Mouse (Mus musculus): ENCODE results near the gene Pon2. TPM values are rescaled to one million over a fixed set of nuclear protein-coding genes. Genes with fewer than 3 reads are reported as not detected.
"Not testable (repeated sequence)": the region's sequence is repeated elsewhere in the genome, so short reads cannot be mapped to it uniquely, and the experiment has no call there.

The Pon2 gene
- polyA plus RNA-seq, 1 experiment from 2014 or later: 18.1 TPM

DNA sequence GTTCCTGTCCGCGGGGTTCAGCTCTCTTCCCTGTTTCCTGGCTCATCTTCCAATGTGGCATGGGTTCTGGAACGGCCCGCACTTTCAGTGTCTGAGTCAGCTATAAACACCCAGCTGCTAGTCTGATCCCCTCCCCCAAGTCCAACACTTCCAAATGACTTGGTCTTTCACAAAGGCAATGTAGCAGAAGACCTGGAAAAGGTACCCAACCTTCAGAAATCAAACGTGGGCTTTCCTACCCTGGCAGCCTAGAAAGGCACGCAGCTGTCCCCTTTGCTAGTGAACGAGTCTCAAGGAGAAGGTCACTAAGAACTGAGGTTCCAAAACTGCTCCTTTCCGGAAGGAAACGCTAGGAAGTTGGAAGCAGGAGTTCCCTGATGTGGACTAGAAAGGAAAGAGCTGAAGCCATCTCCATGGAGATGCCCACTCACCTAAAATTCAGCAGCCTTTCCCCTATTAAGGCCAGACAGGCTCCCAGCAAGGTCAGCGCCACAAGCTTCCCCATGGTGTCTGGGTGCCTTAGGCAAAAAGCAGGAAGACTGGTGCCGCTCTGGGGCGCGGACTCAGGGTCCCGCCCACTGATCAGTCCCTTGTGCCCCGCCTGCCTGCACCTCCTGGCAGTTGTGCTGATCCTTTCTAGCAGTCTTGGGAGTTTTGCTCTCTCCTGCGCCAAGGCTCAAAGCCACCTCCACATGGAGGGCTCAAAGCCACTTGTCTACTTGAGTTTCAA, 42.4 kb downstream of the Pon2 start, which contains the start of gene Pon3:
TSS of gene Pon3 (minus strand) at position 565 of the 730 bp plus-strand sequence.
- 0 out of 2 replicates have a peak, but pooled peaks have one; percentile 42 for ATAC-seq (ENCODE audit: insufficient number of reproducible peaks, insufficient read depth, low FRiP score, low TSS enrichment, low read depth)
- Histone ChIP-seq H3K36me3 (no peaks in the 10 kb centered on the region), H3K27me3 (no peaks in the 10 kb centered on the region), H3K4me2 (peak within 1 kb of the TSS; percentile 61), H3K4me3 (replicated peaks) (peak within 1 kb of the TSS; percentile 41), H3K9ac (replicated peaks) (peak within 1 kb of the TSS; percentile 44; the same call in 1 of the 2 replicates), H3K9me3 (no peaks in the 10 kb centered on the region), H3K27ac (no peak within 1 kb of the TSS), H3K4me1 (replicated peaks) (peaks cover 11% of the 10 kb centered on the region)
- 4% methylated on average over 16 of the region's 16 CpGs for WGBS

- Histone ChIP-seq H3K4me2 (peak overlapping the region; percentile 61), H3K4me3 (replicated peaks) (peak overlapping the region; percentile 41), H3K9ac (replicated peaks) (no peak overlapping the region), H3K36me3 (no peaks in the 10 kb centered on the region), H3K9me3 (no peaks in the 10 kb centered on the region), H3K27ac (no peak overlapping the region), H3K27me3 (no peaks in the 10 kb centered on the region), H3K4me1 (replicated peaks) (peaks cover 11% of the 10 kb centered on the region)
- 42% methylated on average over 6 of the region's 6 CpGs for WGBS
- ATAC-seq (ENCODE audit: insufficient number of reproducible peaks, insufficient read depth, low FRiP score, low TSS enrichment, low read depth): no peak
These were observed 43.0 kb downstream of the Pon2 start for GRCm38 (mm10) chr6:5255291-5255690.

GRCm38 (mm10) chr6:5254869-5255268, 43.4 kb downstream of the Pon2 start:
- Histone ChIP-seq H3K9me3 (no peaks in the 10 kb centered on the region), H3K27ac (no peak overlapping the region), H3K36me3 (no peaks in the 10 kb centered on the region), H3K27me3 (no peaks in the 10 kb centered on the region), H3K9ac (replicated peaks) (no peak overlapping the region), H3K4me1 (replicated peaks) (peaks cover 11% of the 10 kb centered on the region), H3K4me3 (replicated peaks) (no peak overlapping the region), H3K4me2 (no peak overlapping the region)
- WGBS: 93% methylated on average over 2 of the region's 2 CpGs
- ATAC-seq (ENCODE audit: insufficient number of reproducible peaks, insufficient read depth, low FRiP score, low TSS enrichment, low read depth): no peak

DNA sequence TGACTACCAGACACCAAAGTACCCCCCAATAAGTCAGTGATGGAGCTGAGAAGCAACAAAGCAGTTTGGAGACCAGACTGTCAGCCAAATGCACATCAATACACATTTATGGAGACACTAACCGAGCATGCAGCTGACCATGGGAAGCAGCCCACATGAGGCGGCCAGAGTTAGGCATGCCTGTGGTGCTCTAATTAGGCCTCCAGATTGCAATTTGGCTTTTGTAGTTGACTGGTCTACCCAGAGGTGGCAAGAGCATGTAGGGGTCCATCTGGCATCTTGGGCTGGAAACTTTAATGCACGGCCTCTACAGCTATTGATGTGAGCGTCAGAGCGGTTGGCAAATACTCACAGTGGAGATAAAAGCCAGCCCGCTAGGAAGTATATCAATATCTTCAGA, 52.3 kb downstream of the Pon2 start:
- 86% methylated on average over 6 of the region's 6 CpGs for WGBS
- no peak for ATAC-seq (ENCODE audit: insufficient number of reproducible peaks, insufficient read depth, low FRiP score, low TSS enrichment, low read depth)
- Histone ChIP-seq H3K4me2 (no peak overlapping the region), H3K4me3 (replicated peaks) (no peak overlapping the region), H3K9ac (replicated peaks) (no peak overlapping the region), H3K27ac (no peak overlapping the region), H3K27me3 (no peaks in the 10 kb centered on the region), H3K36me3 (no peaks in the 10 kb centered on the region), H3K4me1 (replicated peaks) (no peaks in the 10 kb centered on the region), H3K9me3 (no peaks in the 10 kb centered on the region)

DNA sequence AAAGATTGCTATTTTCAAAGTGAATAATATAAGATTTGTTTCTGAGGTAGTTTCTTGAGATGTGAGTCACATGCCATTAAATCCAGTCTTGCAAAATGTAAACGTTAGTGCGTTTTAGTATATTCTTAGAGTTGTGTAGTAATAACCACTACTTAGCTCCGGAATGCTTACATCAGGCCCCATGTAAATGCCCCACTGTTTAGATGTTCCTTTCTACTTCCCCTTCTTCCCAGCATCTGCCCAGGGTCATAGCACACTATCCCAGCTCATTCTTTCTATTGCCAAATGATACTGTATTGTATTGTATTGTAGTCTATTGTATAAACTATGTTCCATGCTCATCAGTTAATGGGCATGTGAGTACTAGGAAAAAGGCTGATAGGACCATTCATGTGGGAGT, 59.5 kb downstream of the Pon2 start:
- Histone ChIP-seq H3K4me1 (replicated peaks) (no peaks in the 10 kb centered on the region; the same call in 1 of the 2 replicates), H3K9me3 (no peaks in the 10 kb centered on the region), H3K36me3 (no peaks in the 10 kb centered on the region), H3K9ac (replicated peaks) (no peak overlapping the region), H3K4me3 (replicated peaks) (no peak overlapping the region), H3K4me2 (no peak overlapping the region), H3K27ac (no peak overlapping the region), H3K27me3 (no peaks in the 10 kb centered on the region)
- no peak for ATAC-seq (ENCODE audit: insufficient number of reproducible peaks, insufficient read depth, low FRiP score, low TSS enrichment, low read depth)
- 92% methylated on average over 3 of the region's 3 CpGs for WGBS

- H3K9ac ChIP-seq (replicated peaks): no peak overlapping the region
- H3K27me3 ChIP-seq: no peaks in the 10 kb centered on the region
- no peak overlapping the region for H3K4me3 ChIP-seq (replicated peaks)
- H3K4me1 ChIP-seq (replicated peaks): no peaks in the 10 kb centered on the region; the same call in 1 of the 2 replicates
- 82% methylated on average over 4 of the region's 4 CpGs for WGBS
- no peaks in the 10 kb centered on the region for H3K9me3 ChIP-seq
- H3K36me3 ChIP-seq: no peaks in the 10 kb centered on the region
- ATAC-seq (ENCODE audit: insufficient number of reproducible peaks, insufficient read depth, low FRiP score, low TSS enrichment, low read depth): no peak
- H3K27ac ChIP-seq: no peak overlapping the region
- no peak overlapping the region for H3K4me2 ChIP-seq
These were observed 60.7 kb downstream of the Pon2 start for GRCm38 (mm10) chr6:5237510-5237909.

GRCm38 (mm10) chr6:5236843-5237371, 61.3 kb downstream of the Pon2 start:
- no peaks in the 10 kb centered on the region for H3K36me3 ChIP-seq
- no peak for ATAC-seq (ENCODE audit: insufficient number of reproducible peaks, insufficient read depth, low FRiP score, low TSS enrichment, low read depth)
- no peak overlapping the region for H3K27ac ChIP-seq
- 85% methylated on average over 8 of the region's 8 CpGs for WGBS
- H3K27me3 ChIP-seq: no peaks in the 10 kb centered on the region
- H3K9me3 ChIP-seq: no peaks in the 10 kb centered on the region
- no peak overlapping the region for H3K4me2 ChIP-seq
- H3K4me3 ChIP-seq (replicated peaks): no peak overlapping the region
- no peak overlapping the region for H3K9ac ChIP-seq (replicated peaks)
- no peaks in the 10 kb centered on the region; the same call in 1 of the 2 replicates for H3K4me1 ChIP-seq (replicated peaks)

DNA sequence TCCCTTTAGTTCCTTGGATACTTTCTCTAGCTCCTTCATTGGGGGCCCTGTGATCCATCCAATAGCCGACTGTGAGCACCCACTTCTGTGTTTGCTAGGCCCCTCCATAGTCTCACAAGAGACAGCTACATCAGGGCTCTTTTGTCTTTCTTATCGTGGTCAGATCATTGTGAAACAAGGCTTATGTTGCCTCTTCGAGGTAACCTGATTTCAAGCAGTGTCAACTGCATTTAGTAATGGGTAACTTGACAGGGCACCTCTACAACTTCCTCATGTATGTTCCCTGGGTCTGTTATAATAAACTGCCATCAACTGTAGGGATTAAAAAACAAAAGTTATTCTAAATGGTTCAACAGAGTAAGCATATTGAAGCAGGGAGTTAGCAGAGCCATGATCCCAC, 63.7 kb downstream of the Pon2 start:
- H3K9ac ChIP-seq (replicated peaks): no peak overlapping the region
- 88% methylated on average over 3 of the region's 3 CpGs for WGBS
- no peaks in the 10 kb centered on the region for H3K36me3 ChIP-seq
- H3K4me3 ChIP-seq (replicated peaks): no peak overlapping the region
- no peaks in the 10 kb centered on the region for H3K27me3 ChIP-seq
- no peak overlapping the region for H3K27ac ChIP-seq
- H3K9me3 ChIP-seq: no peaks in the 10 kb centered on the region
- H3K4me2 ChIP-seq: no peak overlapping the region
- no peak for ATAC-seq (ENCODE audit: insufficient number of reproducible peaks, insufficient read depth, low FRiP score, low TSS enrichment, low read depth)
- H3K4me1 ChIP-seq (replicated peaks): no peaks in the 10 kb centered on the region; the same call in 1 of the 2 replicates

- H3K4me2 ChIP-seq: no peak overlapping the region
- no peaks in the 10 kb centered on the region for H3K27me3 ChIP-seq
- no peak overlapping the region for H3K27ac ChIP-seq
- WGBS: 97% methylated on average over 1 of the region's 1 CpGs
- H3K9me3 ChIP-seq: no peaks in the 10 kb centered on the region
- ATAC-seq (ENCODE audit: insufficient number of reproducible peaks, insufficient read depth, low FRiP score, low TSS enrichment, low read depth): no peak
- H3K9ac ChIP-seq (replicated peaks): no peak overlapping the region
- no peaks in the 10 kb centered on the region; the same call in 1 of the 2 replicates for H3K4me1 ChIP-seq (replicated peaks)
- no peaks in the 10 kb centered on the region for H3K36me3 ChIP-seq
- no peak overlapping the region for H3K4me3 ChIP-seq (replicated peaks)
These were observed 64.4 kb downstream of the Pon2 start for GRCm38 (mm10) chr6:5233812-5234211.

DNA sequence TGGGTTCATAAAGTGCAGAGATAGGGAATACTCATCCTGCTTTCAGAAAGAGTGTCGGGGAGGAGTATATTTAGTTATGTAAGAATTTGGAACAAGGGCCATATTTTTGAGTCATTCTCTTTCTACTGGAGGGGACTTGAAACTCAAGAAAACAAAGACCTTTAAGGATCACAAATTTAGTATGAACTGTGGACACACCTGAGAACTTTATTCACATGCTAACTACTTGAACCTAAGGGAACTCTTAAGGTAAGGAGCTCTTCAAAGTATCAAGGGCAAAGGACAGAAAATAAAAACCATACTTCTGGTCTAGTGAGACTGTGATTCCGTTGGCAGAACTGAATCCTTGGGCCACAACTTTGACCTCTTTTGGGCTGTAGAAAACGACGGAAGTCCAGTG, 66.2 kb downstream of the Pon2 start:
- ATAC-seq (ENCODE audit: insufficient number of reproducible peaks, insufficient read depth, low FRiP score, low TSS enrichment, low read depth): no peak
- 90% methylated on average over 4 of the region's 4 CpGs for WGBS
- H3K9ac ChIP-seq (replicated peaks): no peak overlapping the region
- no peak overlapping the region for H3K4me2 ChIP-seq
- H3K4me1 ChIP-seq (replicated peaks): no peaks in the 10 kb centered on the region
- no peak overlapping the region for H3K27ac ChIP-seq
- no peak overlapping the region for H3K4me3 ChIP-seq (replicated peaks)
- no peaks in the 10 kb centered on the region for H3K9me3 ChIP-seq
- no peaks in the 10 kb centered on the region for H3K27me3 ChIP-seq
- H3K36me3 ChIP-seq: no peaks in the 10 kb centered on the region

- Histone ChIP-seq H3K4me3 (replicated peaks) (no peak overlapping the region), H3K36me3 (no peaks in the 10 kb centered on the region), H3K4me2 (no peak overlapping the region), H3K9ac (replicated peaks) (no peak overlapping the region), H3K4me1 (replicated peaks) (no peaks in the 10 kb centered on the region), H3K27ac (no peak overlapping the region), H3K9me3 (no peaks in the 10 kb centered on the region), H3K27me3 (no peaks in the 10 kb centered on the region)
- WGBS: 93% methylated on average over 5 of the region's 5 CpGs
- no peak for ATAC-seq (ENCODE audit: insufficient number of reproducible peaks, insufficient read depth, low FRiP score, low TSS enrichment, low read depth)
These were observed 68.0 kb downstream of the Pon2 start for GRCm38 (mm10) chr6:5230261-5230660.

DNA sequence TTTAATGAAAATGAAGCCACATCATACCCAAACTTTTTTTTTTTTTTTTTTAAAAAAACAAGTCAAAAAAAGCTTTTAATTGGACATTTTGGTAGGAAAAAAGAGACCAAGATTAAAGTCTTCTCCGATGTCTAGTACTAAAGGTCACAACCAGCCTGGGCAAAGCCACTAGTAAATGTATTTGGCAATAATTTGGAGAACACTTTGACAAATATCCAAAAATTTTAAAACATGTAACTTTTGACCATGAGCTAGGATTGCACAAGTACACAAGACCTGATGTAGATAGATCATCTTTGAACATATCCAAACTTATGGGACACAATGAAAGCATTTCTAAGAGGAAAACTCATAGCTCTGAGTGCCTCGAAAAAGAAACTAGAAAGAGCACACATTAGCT, 74.7 kb downstream of the Pon2 start:
- H3K4me2 ChIP-seq; ATAC-seq (ENCODE audit: insufficient number of reproducible peaks, insufficient read depth, low FRiP score, low TSS enrichment, low read depth); H3K9ac ChIP-seq (replicated peaks); H3K4me3 ChIP-seq (replicated peaks); H3K9me3 ChIP-seq; H3K36me3 ChIP-seq; H3K27me3 ChIP-seq; H3K27ac ChIP-seq; H3K4me1 ChIP-seq (replicated peaks): not testable (repeated sequence)
- WGBS: 92% methylated on average over 2 of the region's 2 CpGs

Measured in limb, embryonic 12.5 days (tissue).